Mouse (Mus musculus) naive thymus-derived CD4-positive, alpha-beta T cell, adult 5 months (primary cell): Measurements from ENCODE around the gene 2610001J05Rik. TPM values are rescaled to one million over a fixed set of nuclear protein-coding genes. Genes with fewer than 3 reads are reported as not detected.

ENCODE experiments used
- polyA plus RNA-seq: library from polyadenylated mRNA; unstranded; fragments of 100-300 nt; shearing (Covaris generic); gene quantifications from one replicate; pipeline ENCODE4 v1.2.1, GENCODE M21; 2017

2610001J05Rik gene
- 81.9 TPM for polyA plus RNA-seq

DNA sequence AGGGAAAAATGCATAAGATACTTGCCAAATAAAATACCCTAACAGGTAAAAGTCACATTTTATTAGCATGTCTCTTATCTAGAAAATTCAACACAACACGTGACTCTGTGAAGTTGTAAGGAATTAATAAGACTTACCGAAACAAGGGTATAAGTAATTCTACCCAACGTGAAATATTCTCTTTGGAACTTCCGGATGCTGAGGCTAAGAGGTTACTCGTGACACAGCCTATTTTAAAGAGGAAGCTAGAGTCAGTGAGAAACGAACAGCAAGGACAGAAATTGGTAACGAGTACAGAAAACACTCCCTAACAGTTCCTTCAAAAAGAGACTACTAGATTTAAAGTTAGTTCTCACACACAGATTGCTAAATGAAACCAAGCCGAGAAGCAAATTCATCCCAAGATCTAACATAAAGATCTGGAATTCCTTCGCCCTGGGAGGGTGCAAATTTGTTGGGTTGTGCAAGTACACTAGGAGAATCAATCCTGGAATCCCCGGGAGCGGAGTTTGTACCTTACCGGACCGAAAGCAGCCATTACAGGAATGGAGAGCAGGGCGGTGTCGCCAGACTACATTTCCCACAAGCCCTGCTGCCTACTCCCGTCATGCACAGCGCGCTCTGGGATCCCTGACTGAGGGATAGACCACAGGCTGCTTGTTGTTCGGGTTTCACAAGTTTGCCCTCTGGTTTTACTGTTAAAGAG lies at the start of gene 2610001J05Rik:
Gene 2610001J05Rik, minus strand, starts transcription at position 600 of the 706 bp plus-strand sequence.

DNA sequence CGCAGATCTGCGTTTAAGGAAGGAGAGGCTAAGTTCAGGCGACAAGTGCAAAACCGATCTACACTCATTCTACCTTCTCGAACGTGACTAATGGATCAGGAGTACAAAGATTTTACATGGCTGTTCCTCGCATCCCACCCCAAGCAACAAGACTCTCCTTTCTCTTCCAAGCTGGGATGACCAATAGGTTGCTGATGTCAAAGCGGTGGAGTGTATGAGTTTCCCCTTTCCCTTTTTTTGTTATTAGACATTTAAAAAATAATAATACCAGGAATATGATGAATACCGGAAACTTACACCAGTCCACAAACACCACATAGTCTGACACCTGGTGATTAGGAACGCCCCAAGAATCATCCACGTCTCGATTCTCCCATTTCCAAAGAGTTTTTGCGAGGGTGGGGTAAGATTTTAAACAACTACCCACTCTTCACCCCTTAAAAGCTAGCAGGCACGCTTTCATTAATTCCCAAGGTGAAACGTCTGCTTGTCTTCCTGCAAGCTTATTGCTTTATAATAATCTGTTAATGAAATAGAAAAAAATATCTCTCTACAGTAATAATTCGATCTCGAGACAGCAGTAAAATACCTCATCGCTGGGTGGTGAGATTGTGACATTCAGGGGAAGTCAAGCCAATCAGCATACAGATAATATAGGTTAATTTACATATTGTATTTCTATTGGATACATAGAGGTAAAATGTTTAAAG lies 31.8 kb downstream of the 2610001J05Rik start, which contains the start of gene Gpr85:
Gene Gpr85, minus strand, starts transcription at position 598 of the 710 bp plus-strand sequence.

Other genes starting within 250 kb of the 2610001J05Rik start
- 31.8 TPM for gene Bmt2, start 193.6 kb downstream of the 2610001J05Rik start, polyA plus RNA-seq
- gene Gpr85, start 31.6 kb downstream of the 2610001J05Rik start, polyA plus RNA-seq = not detected